Mouse (Mus musculus) heart, postnatal 0 days (tissue): ENCODE results near the gene Trem1.

Experiments
- CTCF ChIP-seq: IDR thresholded peaks from 2 replicates; pipeline ENCODE4 v1.5.1; 2016; ENCODE audit warnings: antibody characterized with exemption, control low read depth, low read depth
- EP300 ChIP-seq: IDR thresholded peaks from 2 replicates; pipeline ENCODE4 v1.6.1; 2016; ENCODE audit warnings: antibody characterized with exemption, low read depth

DNA sequence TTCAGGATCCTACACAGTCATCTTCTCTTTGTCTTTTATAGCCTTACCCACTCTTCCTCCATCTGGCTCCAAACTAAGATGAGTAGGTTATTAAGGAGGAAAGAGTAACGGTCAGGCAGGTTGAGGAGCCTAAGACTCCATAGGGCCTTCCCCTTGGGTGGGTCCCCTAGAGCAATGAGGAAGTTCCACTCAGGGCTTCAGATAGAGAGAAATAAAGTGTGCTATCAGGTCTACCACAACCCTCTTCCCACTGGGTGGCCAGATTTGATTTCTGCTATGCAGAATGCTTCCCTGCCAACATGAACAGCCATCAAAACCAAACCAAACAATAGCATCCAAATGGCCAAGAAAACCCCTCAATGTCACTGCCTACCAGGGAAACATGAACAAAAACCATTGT, 35.0 kb downstream of the Trem1 start:
- no peak for TF ChIP-seq CTCF
- TF ChIP-seq EP300, result no peak
